Mouse (Mus musculus) neural tube, embryonic 11.5 days (tissue): ENCODE data around the gene Sap30bp. TPM values are rescaled to one million over a fixed set of nuclear protein-coding genes. Genes with fewer than 3 reads are reported as not detected.

ENCODE experiments used
- ATAC-seq: fragments of 200-750 bp; cut with Nextera tagmentation; 2 replicates; pipeline ENCODE4 v1.8.0; 2017; ENCODE audit warnings: moderate number of reproducible peaks, mild to moderate bottlenecking, moderate TSS enrichment, moderate library complexity; ENCODE audit not compliant: insufficient read depth, low FRiP score, low TSS enrichment
- DNase-seq: peaks from one replicate; pipeline ENCODE4 v3.0.0-alpha.2; 2015; ENCODE audit warnings: low spot score
- H3K27ac ChIP-seq: fragments of 300-500 bp; sonication (generic); 2 replicates; pipeline ENCODE4 v1.5.1; 2014; ENCODE audit warnings: low read depth, mild to moderate bottlenecking, low read length
- H3K27me3 ChIP-seq: fragments of 300-500 bp; sonication (generic); 2 replicates; pipeline ENCODE4 v1.6.1; 2014; ENCODE audit warnings: mild to moderate bottlenecking, low read length, mixed read lengths; ENCODE audit not compliant: control insufficient read depth, insufficient read depth
- H3K36me3 ChIP-seq: fragments of 300-500 bp; sonication (generic); 2 replicates; pipeline ENCODE4 v1.6.1; 2014; ENCODE audit warnings: mild to moderate bottlenecking, low read length, moderate library complexity, mixed read lengths; ENCODE audit not compliant: control insufficient read depth, insufficient read depth
- H3K4me1 ChIP-seq: fragments of 300-500 bp; sonication (generic); 2 replicates; pipeline ENCODE4 v1.6.1; 2014; ENCODE audit warnings: low read length, mixed read lengths; ENCODE audit not compliant: control insufficient read depth, insufficient read depth
- H3K4me2 ChIP-seq: fragments of 300-500 bp; sonication (generic); 2 replicates; pipeline ENCODE4 v1.6.1; 2014; ENCODE audit warnings: low read depth, mild to moderate bottlenecking, moderate library complexity
- H3K4me3 ChIP-seq: fragments of 300-500 bp; sonication (generic); 2 replicates; pipeline ENCODE4 v1.5.1; 2014; ENCODE audit warnings: low read depth, low read length
- H3K9ac ChIP-seq: fragments of 300-500 bp; sonication (generic); 2 replicates; pipeline ENCODE4 v1.6.1; 2014; ENCODE audit warnings: mild to moderate bottlenecking, low read length
- H3K9me3 ChIP-seq: fragments of 300-500 bp; sonication (generic); 2 replicates; pipeline ENCODE4 v1.6.1; 2016; ENCODE audit warnings: low read length; ENCODE audit not compliant: control insufficient read depth
- WGBS: fragments of 180-500 bp; shearing (Covaris S2); extraction: QIAGEN DNeasy Blood & Tissue Kit; methylation state at CpG from one replicate; pipeline ENCODE4 v1.1.7; 2014; 5-methylcytosine and 5-hydroxymethylcytosine counted together
- polyA plus RNA-seq: library from polyadenylated mRNA; unstranded; fragments of >200 nt; fragmentation: Nextera tagmentation; extraction: Ambion mirVana; gene quantifications from 2 replicates; pipeline ENCODE4 v1.2.1, GENCODE M21; 2014

The Sap30bp gene
- polyA plus RNA-seq, 1 experiment from 2014 or later, result 51.8 TPM

DNA sequence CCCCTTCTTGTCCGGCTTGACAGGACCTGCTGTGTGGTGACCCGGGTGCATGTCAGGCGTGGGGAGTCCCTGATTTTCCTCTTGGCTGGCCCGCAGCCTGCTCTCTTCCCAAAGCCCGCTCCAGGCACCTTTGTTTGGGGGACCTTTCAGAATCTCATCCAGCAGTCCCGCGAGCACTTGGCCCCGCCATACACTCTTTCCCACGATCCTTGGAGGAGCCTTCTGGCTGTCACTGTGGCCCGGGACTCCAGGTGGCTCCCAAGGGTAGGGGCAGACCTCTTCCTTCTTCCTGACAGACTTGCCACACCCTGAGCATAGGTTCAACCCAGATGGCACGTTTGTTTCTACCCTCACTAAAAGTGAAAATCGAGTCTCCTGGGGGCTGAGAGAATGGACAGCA, 42.5 kb downstream of the Sap30bp start:
- Histone ChIP-seq H3K27ac (no peak overlapping the region), H3K4me1 (peaks cover 6% of the 10 kb centered on the region; the same call in 1 of the 2 replicates), H3K9me3 (no peaks in the 10 kb centered on the region), H3K27me3 (peaks cover 32% of the 10 kb centered on the region), H3K4me2 (no peak overlapping the region), H3K9ac (no peak overlapping the region), H3K4me3 (no peak overlapping the region), H3K36me3 (no peaks in the 10 kb centered on the region)
- DNase-seq (no peak), ATAC-seq (no peak)
- 32% methylated on average over 12 of the region's 12 CpGs for WGBS

GRCm38 (mm10) chr11:115982472-115982871, 49.4 kb downstream of the Sap30bp start:
- no peak overlapping the region for H3K4me3 ChIP-seq
- no peaks in the 10 kb centered on the region for H3K4me1 ChIP-seq
- no peaks in the 10 kb centered on the region for H3K9me3 ChIP-seq
- no peak overlapping the region for H3K9ac ChIP-seq
- no peaks in the 10 kb centered on the region for H3K36me3 ChIP-seq
- H3K27ac ChIP-seq, result no peak overlapping the region
- WGBS, result 92% methylated on average over 15 of the region's 15 CpGs
- no peak overlapping the region for H3K4me2 ChIP-seq
- no peaks in the 10 kb centered on the region; the same call in 1 of the 2 replicates for H3K27me3 ChIP-seq
- DNase-seq (no peak), ATAC-seq (no peak)

- WGBS, result 91% methylated on average over 8 of the region's 8 CpGs
- H3K4me3 ChIP-seq, result no peak overlapping the region
- H3K9ac ChIP-seq, result no peak overlapping the region
- H3K4me2 ChIP-seq, result no peak overlapping the region
- H3K4me1 ChIP-seq, result no peaks in the 10 kb centered on the region
- H3K27me3 ChIP-seq, result no peaks in the 10 kb centered on the region
- H3K9me3 ChIP-seq, result no peaks in the 10 kb centered on the region
- H3K27ac ChIP-seq, result no peak overlapping the region
- no peaks in the 10 kb centered on the region for H3K36me3 ChIP-seq
- DNase-seq (no peak), ATAC-seq (no peak)
Observed at GRCm38 (mm10) chr11:115983291-115983690, 50.2 kb downstream of the Sap30bp start.

DNA sequence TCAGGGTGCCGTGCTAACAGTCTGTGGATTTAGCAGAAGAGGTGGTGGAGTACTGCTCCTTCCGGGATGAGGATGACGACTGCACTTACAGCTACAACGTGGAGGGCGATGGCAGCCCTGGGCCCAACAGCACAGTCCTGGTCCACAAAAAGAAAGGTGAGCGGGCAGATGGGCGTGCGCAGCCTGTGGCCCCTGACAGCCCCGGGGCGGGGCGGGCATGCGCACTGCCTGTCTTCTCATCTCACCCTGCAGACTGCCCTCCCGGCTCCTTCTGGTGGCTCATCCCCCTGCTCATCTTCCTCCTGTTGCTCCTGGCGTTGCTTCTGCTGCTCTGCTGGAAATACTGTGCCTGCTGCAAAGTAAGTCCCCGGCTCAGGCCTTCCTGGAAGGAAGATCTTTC, 56.6 kb downstream of the Sap30bp start:
- Histone ChIP-seq H3K27me3 (no peaks in the 10 kb centered on the region), H3K27ac (no peak overlapping the region), H3K4me1 (no peaks in the 10 kb centered on the region), H3K4me2 (peak overlapping the region; percentile 33), H3K4me3 (peak overlapping the region; percentile 16), H3K9ac (no peak overlapping the region), H3K9me3 (no peaks in the 10 kb centered on the region), H3K36me3 (no peaks in the 10 kb centered on the region)
- no peak for DNase-seq
- WGBS, result 31% methylated on average over 13 of the region's 15 CpGs
- ATAC-seq, result no peak

GRCm38 (mm10) chr11:115992098-115992497, 59.0 kb downstream of the Sap30bp start:
- H3K36me3 ChIP-seq, result no peaks in the 10 kb centered on the region
- 67% methylated on average over 4 of the region's 4 CpGs for WGBS
- H3K4me2 ChIP-seq, result no peak overlapping the region
- H3K4me3 ChIP-seq, result no peak overlapping the region
- DNase-seq (no peak), ATAC-seq (no peak)
- no peak overlapping the region for H3K27ac ChIP-seq
- H3K27me3 ChIP-seq, result no peaks in the 10 kb centered on the region
- no peaks in the 10 kb centered on the region for H3K4me1 ChIP-seq
- H3K9me3 ChIP-seq, result no peaks in the 10 kb centered on the region
- no peak overlapping the region for H3K9ac ChIP-seq

- Histone ChIP-seq H3K36me3 (no peaks in the 10 kb centered on the region), H3K4me3 (no peak overlapping the region), H3K9ac (no peak overlapping the region), H3K4me1 (no peaks in the 10 kb centered on the region), H3K9me3 (no peaks in the 10 kb centered on the region), H3K27ac (no peak overlapping the region), H3K4me2 (no peak overlapping the region), H3K27me3 (no peaks in the 10 kb centered on the region)
- no peak for ATAC-seq
- DNase-seq, result no peak
- WGBS, result 87% methylated on average over 3 of the region's 3 CpGs
Observed at GRCm38 (mm10) chr11:115995256-115995655, 62.2 kb downstream of the Sap30bp start.

GRCm38 (mm10) chr11:115997047-115997446, 64.0 kb downstream of the Sap30bp start:
- H3K4me3 ChIP-seq, result no peak overlapping the region
- H3K36me3 ChIP-seq, result no peaks in the 10 kb centered on the region
- no peak overlapping the region for H3K4me2 ChIP-seq
- DNase-seq (no peak), ATAC-seq (no peak)
- WGBS, result 76% methylated on average over 4 of the region's 4 CpGs
- no peaks in the 10 kb centered on the region for H3K9me3 ChIP-seq
- H3K27me3 ChIP-seq, result no peaks in the 10 kb centered on the region
- no peak overlapping the region for H3K27ac ChIP-seq
- no peaks in the 10 kb centered on the region for H3K4me1 ChIP-seq
- no peak overlapping the region for H3K9ac ChIP-seq

DNA sequence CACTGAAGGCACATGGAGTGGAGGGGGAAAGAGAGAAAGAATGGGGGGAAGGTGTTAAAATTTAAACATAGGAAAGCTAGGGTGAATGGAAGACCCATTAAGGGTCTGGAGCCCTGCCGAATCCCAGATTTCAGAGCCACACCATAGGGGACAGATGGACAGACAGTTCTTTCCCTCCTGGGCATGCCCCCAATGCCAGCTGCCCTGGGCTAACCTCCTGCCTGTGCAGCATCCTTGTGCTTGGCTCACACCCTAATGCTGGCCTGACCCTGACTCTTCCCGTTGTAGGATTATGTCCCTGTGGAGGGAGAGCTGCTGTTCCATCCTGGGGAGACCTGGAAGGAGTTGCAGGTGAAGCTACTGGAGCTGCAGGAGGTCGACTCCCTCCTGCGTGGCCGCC, 64.6 kb downstream of the Sap30bp start:
- H3K9ac ChIP-seq, result no peak overlapping the region
- no peaks in the 10 kb centered on the region for H3K36me3 ChIP-seq
- no peak overlapping the region for H3K4me2 ChIP-seq
- H3K4me3 ChIP-seq, result no peak overlapping the region
- H3K27ac ChIP-seq, result no peak overlapping the region
- H3K4me1 ChIP-seq, result no peaks in the 10 kb centered on the region
- no peaks in the 10 kb centered on the region for H3K9me3 ChIP-seq
- DNase-seq (no peak), ATAC-seq (no peak)
- WGBS, result 80% methylated on average over 5 of the region's 5 CpGs
- H3K27me3 ChIP-seq, result no peaks in the 10 kb centered on the region

DNA sequence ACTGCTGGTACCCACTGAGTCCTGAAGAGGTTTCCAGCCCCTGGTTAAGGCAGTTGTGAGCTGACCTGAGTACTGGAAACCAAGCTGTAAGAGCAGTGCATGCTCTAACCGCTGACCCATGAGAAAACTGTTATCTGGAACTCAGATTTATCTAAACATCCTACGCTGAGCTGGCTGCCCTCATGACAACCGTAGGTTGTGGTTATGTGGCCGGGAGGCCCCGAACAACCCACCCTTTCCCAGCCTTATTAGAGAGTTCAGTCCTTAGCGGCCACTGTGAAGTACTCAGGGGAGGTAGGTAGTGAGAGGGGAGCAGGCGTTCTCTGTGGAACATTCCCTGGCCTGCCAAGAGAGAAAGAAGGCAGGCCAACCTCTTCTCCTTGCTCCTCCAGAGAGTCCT, 65.9 kb downstream of the Sap30bp start:
- Histone ChIP-seq H3K4me3 (no peak overlapping the region), H3K9me3 (no peaks in the 10 kb centered on the region), H3K4me1 (no peaks in the 10 kb centered on the region), H3K9ac (no peak overlapping the region), H3K27me3 (no peaks in the 10 kb centered on the region), H3K36me3 (no peaks in the 10 kb centered on the region), H3K27ac (no peak overlapping the region), H3K4me2 (no peak overlapping the region)
- DNase-seq, result no peak
- ATAC-seq, result no peak
- 85% methylated on average over 7 of the region's 7 CpGs for WGBS
